Mouse (Mus musculus): ENCODE data around the gene Aars2. TPM values are rescaled to one million over a fixed set of nuclear protein-coding genes. Genes with fewer than 3 reads are reported as not detected.

Aars2 gene
- polyA plus RNA-seq, 1 experiment from 2014 or later = 11.5 TPM

DNA sequence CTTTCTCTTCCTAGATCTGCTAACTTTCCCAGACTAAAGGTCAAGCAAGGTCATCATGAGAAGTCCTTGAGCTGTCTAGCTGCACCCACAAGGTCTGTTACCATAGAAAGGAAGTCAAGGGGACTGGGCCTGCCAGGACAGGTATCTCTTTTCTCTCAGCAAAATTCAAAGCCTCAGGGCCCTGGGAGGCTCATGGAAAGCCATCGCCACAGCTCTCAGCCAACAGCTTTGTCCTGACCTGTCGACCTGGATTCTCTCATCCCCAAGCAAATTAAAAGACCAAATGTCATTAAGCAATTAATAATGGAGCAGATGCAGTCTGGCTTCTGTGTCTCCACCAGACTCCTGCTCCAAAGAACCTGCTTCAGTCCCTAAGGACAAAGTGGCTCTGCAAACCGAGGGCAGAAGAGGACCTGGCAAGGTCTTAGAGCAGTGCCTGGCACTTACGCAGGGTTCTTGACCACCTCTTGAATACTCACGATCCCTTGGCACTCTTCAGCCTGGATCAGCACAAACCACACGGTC, 638 bp upstream of the Aars2 start:
- Histone ChIP-seq H3K9ac (ENCODE audit: low read depth, low read length) (no peak overlapping the region), H3K27ac (no peak overlapping the region), H3K4me1 (replicated peaks; ENCODE audit: insufficient read depth, low read length) (0 out of 2 replicates have a peak, but pooled peaks cover 4% of the 10 kb centered on the region), H3K36me3 (ENCODE audit: insufficient read depth, low read length) (no peaks in the 10 kb centered on the region; the same call in 1 of the 2 replicates), H3K27me3 (ENCODE audit: insufficient read depth, low read length) (no peaks in the 10 kb centered on the region), H3K4me2 (ENCODE audit: low read length) (no peak overlapping the region), H3K9me3 (replicated peaks; ENCODE audit: low read length) (no peaks in the 10 kb centered on the region), H3K4me3 (replicated peaks; ENCODE audit: low read depth, low read length) (no peak overlapping the region)
- WGBS = 73% methylated on average over 6 of the region's 6 CpGs
- no peak for ATAC-seq (replicated peaks; ENCODE audit: low FRiP score, low read depth)
- DNase-seq (ENCODE audit: low spot score) = no peak
- no peak for TF ChIP-seq CTCF (IDR thresholded peaks at IDR 0.05; ENCODE audit: low read depth)

DNA sequence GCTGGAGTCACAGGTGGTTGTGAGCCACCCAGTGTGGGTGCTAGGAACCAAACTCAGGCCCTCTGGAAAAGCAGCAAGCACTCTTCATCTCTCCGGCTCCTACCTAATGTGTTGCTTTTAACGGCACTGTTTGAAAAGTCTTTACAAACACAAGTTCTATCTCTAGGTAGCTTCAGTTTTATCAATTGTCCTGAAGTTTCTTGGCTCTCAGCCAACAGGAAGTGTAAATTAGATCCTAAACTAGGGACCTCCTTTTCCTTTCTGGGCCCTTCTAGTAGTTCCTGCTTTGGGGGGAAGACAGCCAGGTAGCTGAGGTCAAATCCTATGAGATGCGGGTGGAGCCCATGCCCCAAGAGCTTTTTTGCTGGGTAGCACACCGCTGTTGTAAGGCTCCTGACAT, 4.2 kb downstream of the Aars2 start:
- H3K9ac ChIP-seq (ENCODE audit: low read depth, low read length) = no peak overlapping the region
- no peak for TF ChIP-seq CTCF (IDR thresholded peaks at IDR 0.05; ENCODE audit: low read depth)
- H3K36me3 ChIP-seq (ENCODE audit: insufficient read depth, low read length) = no peaks in the 10 kb centered on the region; the same call in 1 of the 2 replicates
- H3K4me2 ChIP-seq (ENCODE audit: low read length) = no peak overlapping the region
- DNase-seq (ENCODE audit: low spot score) (no peak), ATAC-seq (replicated peaks; ENCODE audit: low FRiP score, low read depth) (no peak)
- whole genome bisulfite sequencing = 86% methylated on average over 4 of the region's 4 CpGs
- no peaks in the 10 kb centered on the region for H3K9me3 ChIP-seq (replicated peaks; ENCODE audit: low read length)
- H3K27ac ChIP-seq = no peak overlapping the region
- H3K27me3 ChIP-seq (ENCODE audit: insufficient read depth, low read length) = no peaks in the 10 kb centered on the region
- no peak overlapping the region for H3K4me3 ChIP-seq (replicated peaks; ENCODE audit: low read depth, low read length)
- H3K4me1 ChIP-seq (replicated peaks; ENCODE audit: insufficient read depth, low read length) = 0 out of 2 replicates have a peak, but pooled peaks cover 4% of the 10 kb centered on the region

DNA sequence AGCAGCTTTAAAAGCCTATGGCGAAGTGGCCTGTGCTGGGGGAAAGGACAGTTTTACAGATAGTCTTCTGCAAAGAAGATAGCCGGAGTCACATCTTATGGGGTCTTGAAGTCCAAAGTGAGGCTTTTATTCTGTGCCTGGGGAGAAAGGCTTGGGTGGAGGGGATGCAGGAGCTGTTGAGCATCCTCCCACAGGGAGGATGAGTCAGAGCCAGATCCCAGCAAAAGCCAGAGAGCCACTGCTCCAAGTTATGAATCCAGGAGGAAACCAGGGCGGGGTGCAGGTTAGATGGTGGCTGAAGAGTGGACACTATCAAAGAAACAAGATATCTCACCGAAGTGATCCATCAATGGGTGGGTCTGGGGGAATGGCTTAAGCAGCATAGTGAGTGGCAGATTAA, 5.1 kb downstream of the Aars2 start:
- 88% methylated on average over 4 of the region's 4 CpGs for WGBS
- no peak overlapping the region for H3K4me2 ChIP-seq (ENCODE audit: low read length)
- no peak for ATAC-seq (replicated peaks; ENCODE audit: low FRiP score, low read depth)

DNA sequence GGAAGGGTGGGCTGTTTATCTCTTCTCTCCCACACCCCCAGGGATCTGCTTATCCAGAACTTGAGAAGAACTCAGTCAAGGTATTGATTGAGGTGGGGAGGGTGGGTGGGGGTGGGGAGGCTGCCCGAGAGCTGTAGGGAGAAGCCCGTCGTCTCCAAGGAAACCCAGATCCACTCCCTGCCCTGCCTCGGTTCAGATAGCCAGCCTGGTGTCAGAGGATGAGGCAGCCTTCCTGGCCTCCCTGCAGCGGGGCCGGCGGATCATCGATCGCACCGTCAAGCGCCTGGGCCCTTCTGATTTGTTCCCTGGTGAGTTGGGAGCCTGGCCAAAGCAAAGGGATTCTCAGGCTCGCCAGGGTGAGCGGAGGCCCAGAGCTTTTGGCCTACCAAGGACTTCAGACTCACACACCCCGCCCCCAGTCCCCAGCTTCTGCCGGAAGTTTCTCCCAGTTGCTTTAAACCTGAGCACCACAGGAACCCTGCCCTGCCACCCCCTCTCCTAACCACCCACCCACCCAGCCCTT, 8.6 kb downstream of the Aars2 start:
- ATAC-seq (replicated peaks; ENCODE audit: low FRiP score, low read depth) = no peak
- Histone ChIP-seq H3K9ac (ENCODE audit: low read depth, low read length) (no peak overlapping the region), H3K4me3 (replicated peaks; ENCODE audit: low read depth, low read length) (no peak overlapping the region), H3K36me3 (ENCODE audit: insufficient read depth, low read length) (peaks cover 14% of the 10 kb centered on the region; the same call in 1 of the 2 replicates), H3K4me2 (ENCODE audit: low read length) (no peak overlapping the region), H3K27ac (no peak overlapping the region), H3K9me3 (replicated peaks; ENCODE audit: low read length) (no peaks in the 10 kb centered on the region), H3K27me3 (ENCODE audit: insufficient read depth, low read length) (no peaks in the 10 kb centered on the region), H3K4me1 (replicated peaks; ENCODE audit: insufficient read depth, low read length) (no peaks in the 10 kb centered on the region)
- no peak for DNase-seq (ENCODE audit: low spot score)
- TF ChIP-seq CTCF (IDR thresholded peaks at IDR 0.05; ENCODE audit: low read depth) = no peak
- 59% methylated on average over 15 of the region's 15 CpGs for WGBS

More for the DNA sequence above, 5.1 kb downstream of the Aars2 start:
- Histone ChIP-seq H3K9me3 (replicated peaks; ENCODE audit: low read length) (no peaks in the 10 kb centered on the region), H3K27ac (no peak overlapping the region), H3K27me3 (ENCODE audit: insufficient read depth, low read length) (no peaks in the 10 kb centered on the region), H3K9ac (ENCODE audit: low read depth, low read length) (no peak overlapping the region), H3K4me1 (replicated peaks; ENCODE audit: insufficient read depth, low read length) (0 out of 2 replicates have a peak, but pooled peaks cover 4% of the 10 kb centered on the region), H3K36me3 (ENCODE audit: insufficient read depth, low read length) (no peaks in the 10 kb centered on the region; the same call in 1 of the 2 replicates), H3K4me3 (replicated peaks; ENCODE audit: low read depth, low read length) (no peak overlapping the region)
- DNase-seq (ENCODE audit: low spot score) = no peak
- TF ChIP-seq CTCF (IDR thresholded peaks at IDR 0.05; ENCODE audit: low read depth) = no peak

DNA sequence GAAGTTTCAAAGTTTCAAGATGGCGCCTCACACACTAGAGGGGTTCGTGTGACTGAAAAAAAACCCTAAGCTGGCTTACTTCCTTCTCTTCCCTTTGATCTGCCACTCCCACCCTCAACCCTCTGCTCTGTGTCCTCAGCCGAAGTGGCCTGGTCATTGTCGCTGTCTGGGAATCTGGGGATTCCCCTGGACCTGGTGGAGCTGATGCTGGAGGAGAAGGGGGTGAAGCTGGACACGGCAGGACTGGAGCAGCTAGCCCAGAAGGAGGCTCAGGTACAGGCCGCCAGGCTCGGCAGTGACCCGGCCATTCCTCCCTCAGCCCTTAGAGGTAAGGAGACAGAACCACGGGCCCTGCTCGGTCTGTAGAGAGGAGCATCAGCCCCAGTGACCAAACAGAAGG, 9.2 kb downstream of the Aars2 start:
- no peak overlapping the region for H3K4me3 ChIP-seq (replicated peaks; ENCODE audit: low read depth, low read length)
- 84% methylated on average over 10 of the region's 10 CpGs for WGBS
- no peak for TF ChIP-seq CTCF (IDR thresholded peaks at IDR 0.05; ENCODE audit: low read depth)
- H3K4me2 ChIP-seq (ENCODE audit: low read length) = no peak overlapping the region
- H3K9ac ChIP-seq (ENCODE audit: low read depth, low read length) = no peak overlapping the region
- no peak overlapping the region for H3K27ac ChIP-seq
- H3K36me3 ChIP-seq (ENCODE audit: insufficient read depth, low read length) = peaks cover 14% of the 10 kb centered on the region; the same call in 1 of the 2 replicates
- H3K4me1 ChIP-seq (replicated peaks; ENCODE audit: insufficient read depth, low read length) = no peaks in the 10 kb centered on the region
- no peaks in the 10 kb centered on the region for H3K9me3 ChIP-seq (replicated peaks; ENCODE audit: low read length)
- DNase-seq (ENCODE audit: low spot score) = no peak
- ATAC-seq (replicated peaks; ENCODE audit: low FRiP score, low read depth) = no peak
- no peaks in the 10 kb centered on the region for H3K27me3 ChIP-seq (ENCODE audit: insufficient read depth, low read length)

DNA sequence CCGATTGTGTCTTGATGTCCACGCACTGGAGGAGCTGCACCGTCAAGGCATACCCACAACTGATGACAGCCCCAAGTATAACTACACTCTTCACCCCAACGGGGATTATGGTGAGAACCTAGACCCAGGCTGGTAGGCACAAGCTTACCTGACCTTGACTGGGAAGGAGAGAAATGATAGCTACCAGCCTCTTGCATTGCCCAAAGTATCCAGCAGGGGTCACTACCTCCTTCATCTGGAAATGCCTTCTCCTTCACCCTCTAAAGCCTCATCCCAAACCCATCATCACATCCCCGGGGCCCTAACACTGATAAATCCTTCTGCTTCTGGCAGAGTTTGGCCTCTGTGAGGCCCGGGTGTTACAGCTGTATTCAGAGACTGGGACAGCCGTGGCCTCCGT, 9.8 kb downstream of the Aars2 start:
- WGBS = 54% methylated on average over 8 of the region's 8 CpGs
- ATAC-seq (replicated peaks; ENCODE audit: low FRiP score, low read depth) (no peak; the same call in 1 of the 2 replicates), DNase-seq (ENCODE audit: low spot score) (peak; percentile 86)
- Histone ChIP-seq H3K27ac (no peak overlapping the region), H3K9ac (ENCODE audit: low read depth, low read length) (no peak overlapping the region), H3K4me2 (ENCODE audit: low read length) (no peak overlapping the region), H3K9me3 (replicated peaks; ENCODE audit: low read length) (no peaks in the 10 kb centered on the region), H3K4me3 (replicated peaks; ENCODE audit: low read depth, low read length) (no peak overlapping the region), H3K4me1 (replicated peaks; ENCODE audit: insufficient read depth, low read length) (no peaks in the 10 kb centered on the region), H3K27me3 (ENCODE audit: insufficient read depth, low read length) (no peaks in the 10 kb centered on the region), H3K36me3 (ENCODE audit: insufficient read depth, low read length) (peaks cover 14% of the 10 kb centered on the region; the same call in 1 of the 2 replicates)
- peak; percentile 85 for TF ChIP-seq CTCF (IDR thresholded peaks at IDR 0.05; ENCODE audit: low read depth)
